In genomic region chr5:131008507-131008906, GRCm38 (mm10) we compare ENCODE assay signal across 7 mouse cellular contexts.
DNase-seq lines count a peak whose midpoint lies in the region.

No protein-coding gene starts in this region.

- peak; percentile 10 to 23 for DNase-seq in kidney, postnatal 4 days
- no peak for DNase-seq in kidney, adult 9 months
- DNase-seq in 416B (ENCODE audit: low read depth), result peak; percentile 1
- peak; percentile 84 for DNase-seq in NIH3T3 (ENCODE audit: low read depth)
- DNase-seq in heart, adult 9 months (ENCODE audit: low spot score in 2 of 2), result peak; percentile 12 to 56
- DNase-seq in left cerebral cortex, adult 11 months (ENCODE audit: low spot score), result no peak
- no peak for DNase-seq in layer of hippocampus, adult 9-10 months (ENCODE audit: low spot score)

Comparison
In these comparisons a context has a peak if more than half of its experiments do, and no peak if none do; other contexts are left out.
1. DNase-seq: peak in kidney, postnatal 4 days (2 of 2), 416B (single experiment), NIH3T3 (single experiment) and heart, adult 9 months (2 of 2); none in kidney, adult 9 months (single experiment), left cerebral cortex, adult 11 months (single experiment) and layer of hippocampus, adult 9-10 months (single experiment).